Mouse (Mus musculus): ENCODE results near the gene Sidt2. TPM values are rescaled to one million over a fixed set of nuclear protein-coding genes. Genes with fewer than 3 reads are reported as not detected.
A peak's percentile ranks its signal among the peaks of the same experiment; 100 is the strongest.

Sidt2 gene
- total RNA-seq (2014; rRNA removed) (124 and 126 TPM in 2 replicates), polyA plus RNA-seq (2015; fragmentation: Nextera tagmentation; extraction: Ambion mirVana) (48.3 and 51.6 TPM in 2 replicates)

DNA sequence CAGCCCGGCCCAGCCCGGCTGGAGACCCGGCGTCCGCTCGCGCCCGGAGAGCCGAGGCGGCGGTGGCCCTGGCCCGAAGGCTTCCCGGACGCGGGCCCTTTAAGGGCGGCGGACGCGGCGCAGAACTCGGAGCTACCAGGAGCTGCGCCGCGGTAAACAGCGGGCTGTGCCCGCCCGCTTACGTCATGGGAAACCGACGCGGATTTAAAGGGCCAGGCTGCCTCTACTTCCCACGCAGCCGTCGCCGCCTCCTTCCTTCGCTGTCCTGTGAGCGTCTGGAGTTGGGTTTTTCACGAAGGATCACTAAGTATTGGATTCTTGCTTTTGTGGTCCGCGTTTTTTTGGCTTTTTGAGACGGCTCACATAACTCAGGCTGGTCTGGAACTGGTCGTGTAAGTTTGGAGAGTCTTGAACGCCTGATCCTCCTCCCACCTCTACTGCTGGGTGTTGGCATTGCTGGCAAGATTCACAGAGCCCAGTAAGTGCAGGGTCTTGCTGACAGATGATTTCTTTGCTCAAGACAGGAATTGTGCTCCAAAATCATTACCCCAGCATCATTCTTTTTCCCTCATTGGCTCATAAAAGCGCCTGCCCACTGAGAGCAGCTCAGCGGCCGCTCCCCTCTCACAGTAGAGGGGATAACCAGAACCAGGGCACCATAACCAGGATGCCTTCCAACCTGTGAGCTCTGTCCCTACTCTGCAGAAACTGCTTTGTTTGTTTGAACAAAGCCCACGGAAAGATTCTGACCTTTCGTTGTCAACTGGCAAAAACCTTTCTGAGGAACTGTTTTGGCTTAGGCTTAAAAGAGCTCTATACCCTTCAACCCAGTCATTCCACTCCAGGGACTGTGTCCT, at the start of gene Sidt2:
Gene Sidt2, minus strand, starts transcription at position 152 of the 857 bp plus-strand sequence.
- H3K9me3 ChIP-seq (ENCODE audit: low read length): no peaks in the 10 kb centered on the region
- peaks cover 9% of the 10 kb centered on the region; the same call in 1 of the 2 replicates for H3K36me3 ChIP-seq (ENCODE audit: insufficient read depth, low read length)
- peak within 1 kb of the TSS; percentile 91 for H3K4me3 ChIP-seq (ENCODE audit: low read length)
- peak within 1 kb of the TSS; percentile 95 for H3K27ac ChIP-seq
- ATAC-seq (peak; percentile 96), DNase-seq (ENCODE audit: low spot score) (peak; percentile 96)
- H3K9ac ChIP-seq (replicated peaks; ENCODE audit: low read length): peak within 1 kb of the TSS; percentile 95
- WGBS: under 1% methylated on average over 47 of the region's 48 CpGs
- H3K27me3 ChIP-seq (ENCODE audit: insufficient read depth, low read length): no peaks in the 10 kb centered on the region
- peaks cover 8% of the 10 kb centered on the region; the same call in 1 of the 2 replicates for H3K4me1 ChIP-seq (ENCODE audit: insufficient read depth, low read length)
- peak within 1 kb of the TSS; percentile 89 for H3K4me2 ChIP-seq (ENCODE audit: low read depth, low read length)
- TF ChIP-seq CTCF (IDR thresholded peaks at IDR 0.05; ENCODE audit: low read depth): peak; percentile 23; the same call in 1 of the 2 replicates

DNA sequence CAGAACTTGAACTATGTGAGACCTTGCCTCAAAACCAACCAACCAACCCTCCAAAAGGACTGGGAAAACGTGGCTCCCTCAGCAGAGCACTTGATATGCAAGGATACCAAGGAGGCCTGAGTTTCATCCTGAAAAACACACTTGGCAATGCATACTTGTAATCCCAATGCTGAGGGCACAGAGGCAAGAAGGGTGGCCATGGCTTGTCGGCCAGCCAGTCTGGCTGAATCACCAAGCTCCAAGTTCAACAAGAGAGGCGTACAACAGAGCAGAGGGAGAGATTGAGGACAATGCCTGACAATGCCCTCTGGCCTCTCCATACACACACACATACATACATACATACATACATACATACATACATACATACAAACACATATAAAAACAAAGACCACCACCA, 49.5 kb upstream of the Sidt2 start:
- ATAC-seq (no peak), DNase-seq (ENCODE audit: low spot score) (no peak)
- Histone ChIP-seq H3K27me3 (ENCODE audit: insufficient read depth, low read length) (no peaks in the 10 kb centered on the region), H3K9me3 (ENCODE audit: low read length) (no peaks in the 10 kb centered on the region), H3K9ac (replicated peaks; ENCODE audit: low read length) (no peak overlapping the region), H3K27ac (no peak overlapping the region), H3K36me3 (ENCODE audit: insufficient read depth, low read length) (no peaks in the 10 kb centered on the region), H3K4me2 (ENCODE audit: low read depth, low read length) (no peak overlapping the region), H3K4me3 (ENCODE audit: low read length) (no peak overlapping the region), H3K4me1 (ENCODE audit: insufficient read depth, low read length) (no peaks in the 10 kb centered on the region)
- no peak for TF ChIP-seq CTCF (IDR thresholded peaks at IDR 0.05; ENCODE audit: low read depth)
- WGBS: 60% methylated on average over 3 of the region's 3 CpGs

- Histone ChIP-seq H3K4me3 (ENCODE audit: low read length) (no peak overlapping the region), H3K36me3 (ENCODE audit: insufficient read depth, low read length) (no peaks in the 10 kb centered on the region), H3K4me2 (ENCODE audit: low read depth, low read length) (no peak overlapping the region), H3K9ac (replicated peaks; ENCODE audit: low read length) (no peak overlapping the region), H3K27ac (no peak overlapping the region), H3K9me3 (ENCODE audit: low read length) (no peaks in the 10 kb centered on the region), H3K4me1 (ENCODE audit: insufficient read depth, low read length) (no peaks in the 10 kb centered on the region), H3K27me3 (ENCODE audit: insufficient read depth, low read length) (no peaks in the 10 kb centered on the region)
- peak; percentile 87 for DNase-seq (ENCODE audit: low spot score)
- TF ChIP-seq CTCF (IDR thresholded peaks at IDR 0.05; ENCODE audit: low read depth): peak; percentile 90
- ATAC-seq: peak; percentile 63; the same call in 1 of the 2 replicates
- 8% methylated on average over 7 of the region's 7 CpGs for WGBS
Observed at GRCm38 (mm10) chr9:46003729-46004128, 48.7 kb upstream of the Sidt2 start.

- no peak overlapping the region for H3K4me2 ChIP-seq (ENCODE audit: low read depth, low read length)
- H3K4me1 ChIP-seq (ENCODE audit: insufficient read depth, low read length): no peaks in the 10 kb centered on the region
- ATAC-seq (no peak), DNase-seq (ENCODE audit: low spot score) (no peak)
- H3K9me3 ChIP-seq (ENCODE audit: low read length): no peaks in the 10 kb centered on the region
- TF ChIP-seq CTCF (IDR thresholded peaks at IDR 0.05; ENCODE audit: low read depth): no peak
- H3K27me3 ChIP-seq (ENCODE audit: insufficient read depth, low read length): no peaks in the 10 kb centered on the region
- no peak overlapping the region for H3K27ac ChIP-seq
- 43% methylated on average over 4 of the region's 4 CpGs for WGBS
- no peak overlapping the region for H3K4me3 ChIP-seq (ENCODE audit: low read length)
- H3K9ac ChIP-seq (replicated peaks; ENCODE audit: low read length): no peak overlapping the region
- no peaks in the 10 kb centered on the region for H3K36me3 ChIP-seq (ENCODE audit: insufficient read depth, low read length)
Observed at GRCm38 (mm10) chr9:45999009-45999408, 44.0 kb upstream of the Sidt2 start.

DNA sequence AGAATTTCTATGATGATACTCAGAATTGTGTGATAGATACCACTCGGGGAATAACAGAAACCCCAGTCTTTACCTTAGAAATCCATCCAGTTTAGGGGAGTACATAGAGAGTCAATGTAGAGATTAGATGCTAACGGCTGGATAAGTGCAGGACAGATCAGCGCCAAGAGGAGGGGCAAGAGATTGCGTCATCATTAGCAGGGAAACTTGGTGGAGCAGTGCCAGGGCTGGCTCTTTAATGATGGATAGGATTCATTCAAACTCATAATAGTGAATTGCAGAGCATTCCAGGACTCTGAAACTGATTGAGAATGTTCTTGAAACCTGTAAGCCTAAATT, 30.1 kb upstream of the Sidt2 start:
- peak; percentile 77 for DNase-seq (ENCODE audit: low spot score)

DNA sequence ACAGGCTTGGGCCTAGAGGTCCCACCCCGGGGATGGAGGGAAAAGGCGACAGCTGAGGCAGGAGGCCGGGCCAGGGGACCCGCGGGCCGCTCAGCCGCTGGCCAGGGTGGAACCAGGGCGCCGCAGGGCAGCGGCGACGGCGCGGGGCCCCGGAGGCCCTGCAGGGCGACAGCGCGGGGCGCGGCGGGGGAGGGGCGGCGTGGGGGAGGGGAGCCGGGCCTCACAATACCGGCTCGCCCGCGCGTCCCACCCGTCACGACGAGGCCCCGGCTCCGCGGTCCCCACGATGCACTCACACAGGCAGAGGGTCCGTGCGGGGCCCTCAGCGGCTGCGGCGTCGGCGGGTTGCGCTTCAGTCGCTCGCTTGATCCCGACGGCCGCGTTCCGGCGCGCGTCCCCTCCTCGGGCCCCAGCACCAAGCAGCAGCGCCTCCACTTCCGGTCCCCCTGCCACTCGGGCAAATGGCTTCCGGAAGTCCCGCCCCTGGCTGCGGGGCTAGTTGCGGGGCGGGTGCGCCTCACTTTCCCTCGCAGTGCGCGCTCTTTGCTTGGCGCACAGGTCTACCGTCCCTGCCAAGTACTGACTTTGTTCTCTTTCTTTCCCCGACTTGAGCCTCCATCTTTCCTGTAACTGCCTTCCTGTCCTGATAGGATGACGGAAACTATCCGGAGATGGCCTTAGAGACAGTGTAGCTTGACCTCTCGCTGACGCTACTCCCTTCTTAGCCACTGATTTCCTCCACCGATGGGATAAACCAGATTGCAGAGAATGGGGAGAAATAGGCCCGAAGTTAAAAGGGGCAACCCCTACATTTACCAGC, 29.6 kb upstream of the Sidt2 start:
- Histone ChIP-seq H3K4me3 (ENCODE audit: low read length) (peak overlapping the region; percentile 86), H3K4me2 (ENCODE audit: low read depth, low read length) (peak overlapping the region; percentile 80), H3K27me3 (ENCODE audit: insufficient read depth, low read length) (no peaks in the 10 kb centered on the region), H3K36me3 (ENCODE audit: insufficient read depth, low read length) (no peaks in the 10 kb centered on the region), H3K9ac (replicated peaks; ENCODE audit: low read length) (peak overlapping the region; percentile 94), H3K4me1 (ENCODE audit: insufficient read depth, low read length) (peaks cover 15% of the 10 kb centered on the region), H3K9me3 (ENCODE audit: low read length) (no peaks in the 10 kb centered on the region), H3K27ac (peak overlapping the region; percentile 94)
- TF ChIP-seq CTCF (IDR thresholded peaks at IDR 0.05; ENCODE audit: low read depth): no peak
- DNase-seq (ENCODE audit: low spot score) (peak; percentile 97), ATAC-seq (peak; percentile 95)
- 1% methylated on average over 57 of the region's 76 CpGs for WGBS

More for the DNA sequence above, 30.1 kb upstream of the Sidt2 start:
- Histone ChIP-seq H3K36me3 (ENCODE audit: insufficient read depth, low read length) (no peaks in the 10 kb centered on the region), H3K27ac (peak overlapping the region; percentile 94), H3K4me2 (ENCODE audit: low read depth, low read length) (peak overlapping the region; percentile 80), H3K9ac (replicated peaks; ENCODE audit: low read length) (peak overlapping the region; percentile 94), H3K4me1 (ENCODE audit: insufficient read depth, low read length) (peaks cover 15% of the 10 kb centered on the region), H3K4me3 (ENCODE audit: low read length) (peak overlapping the region; percentile 86), H3K9me3 (ENCODE audit: low read length) (no peaks in the 10 kb centered on the region), H3K27me3 (ENCODE audit: insufficient read depth, low read length) (no peaks in the 10 kb centered on the region)
- 1% methylated on average over 4 of the region's 4 CpGs for WGBS
- TF ChIP-seq CTCF (IDR thresholded peaks at IDR 0.05; ENCODE audit: low read depth): no peak
- ATAC-seq: peak; percentile 64; the same call in 1 of the 2 replicates
